Mouse (Mus musculus) T-helper 2 cell (primary cell): ENCODE data around the gene Ky.

Source experiments
- in situ Hi-C: fragments of 300-600 bp; cut with MboI, MseI; formaldehyde crosslinking; loops from one replicate; pipeline ENCODE4 v1.15.1; 2025; ENCODE audit warnings: high pct_unique_total_duplicates

The Ky gene

GRCm38 (mm10) chr9:102505700-102506585, at the start of gene Ky:
TSS of gene Ky (plus strand) at chr9:102505750.
- in situ Hi-C loops, result no loop called here

- in situ Hi-C loops, result no loop called here
These were observed 43.3 kb upstream of the Ky start for GRCm38 (mm10) chr9:102462251-102462650.

GRCm38 (mm10) chr9:102465044-102465443, 40.5 kb upstream of the Ky start:
- in situ Hi-C loops, result no loop called here

GRCm38 (mm10) chr9:102465726-102466125, 39.8 kb upstream of the Ky start:
- in situ Hi-C loops, result no loop called here

- in situ Hi-C loops, result no loop called here
These were observed 35.3 kb upstream of the Ky start for GRCm38 (mm10) chr9:102470076-102470819.

GRCm38 (mm10) chr9:102477767-102478450, 27.6 kb upstream of the Ky start:
- in situ Hi-C loops, result no loop called here

- in situ Hi-C loops, result no loop called here
These were observed 27.1 kb upstream of the Ky start for GRCm38 (mm10) chr9:102478451-102478835.

- in situ Hi-C loops, result no loop called here
These were observed 26.5 kb upstream of the Ky start for GRCm38 (mm10) chr9:102479022-102479421.

GRCm38 (mm10) chr9:102492031-102492795, 13.3 kb upstream of the Ky start:
- in situ Hi-C loops, result loop anchor here (10.0 kb wide), 1 partner anchor 1257 kb away; no protein-coding TSS in a partner anchor

GRCm38 (mm10) chr9:102493044-102493443, 12.5 kb upstream of the Ky start:
- in situ Hi-C loops, result loop anchor here (10.0 kb wide), 1 partner anchor 1258 kb away; no protein-coding TSS in a partner anchor

- in situ Hi-C loops, result loop anchor here (10.0 kb wide), 1 partner anchor 1259 kb away; no protein-coding TSS in a partner anchor
These were observed 11.6 kb upstream of the Ky start for GRCm38 (mm10) chr9:102493916-102494315.

GRCm38 (mm10) chr9:102494454-102494853, 11.1 kb upstream of the Ky start:
- in situ Hi-C loops, result loop anchor here (10.0 kb wide), 1 partner anchor 1260 kb away; no protein-coding TSS in a partner anchor

- in situ Hi-C loops, result loop anchor here (10.0 kb wide), 1 partner anchor 1260 kb away; no protein-coding TSS in a partner anchor
These were observed 10.3 kb upstream of the Ky start for GRCm38 (mm10) chr9:102495266-102495665.

GRCm38 (mm10) chr9:102496481-102497041, 9.0 kb upstream of the Ky start:
- in situ Hi-C loops, result loop anchor here (10.0 kb wide), 1 partner anchor 1262 kb away; no protein-coding TSS in a partner anchor

- in situ Hi-C loops, result loop anchor here (10.0 kb wide), 1 partner anchor 1262 kb away; no protein-coding TSS in a partner anchor
These were observed 8.4 kb upstream of the Ky start for GRCm38 (mm10) chr9:102497089-102497690.

- in situ Hi-C loops, result loop anchor here (10.0 kb wide), 1 partner anchor 1263 kb away; no protein-coding TSS in a partner anchor
These were observed 7.6 kb upstream of the Ky start for GRCm38 (mm10) chr9:102497833-102498430.

GRCm38 (mm10) chr9:102498701-102499100, 6.8 kb upstream of the Ky start:
- in situ Hi-C loops, result loop anchor here (10.0 kb wide), 1 partner anchor 1264 kb away; no protein-coding TSS in a partner anchor

- in situ Hi-C loops, result loop anchor here (10.0 kb wide), 1 partner anchor 1264 kb away; no protein-coding TSS in a partner anchor
These were observed 6.3 kb upstream of the Ky start for GRCm38 (mm10) chr9:102499266-102499665.

GRCm38 (mm10) chr9:102499746-102500145, 5.8 kb upstream of the Ky start:
- in situ Hi-C loops, result loop anchor here (10.0 kb wide), 1 partner anchor 1265 kb away; no protein-coding TSS in a partner anchor
